Mouse (Mus musculus) left cerebral cortex, adult 2 months (tissue): Measurements from ENCODE around the gene Zc2hc1c. TPM values are rescaled to one million over a fixed set of nuclear protein-coding genes. Genes with fewer than 3 reads are reported as not detected.
"Not testable (repeated sequence)": the region's sequence is repeated elsewhere in the genome, so short reads cannot be mapped to it uniquely, and the experiment has no call there.

ENCODE experiments used
- DNase-seq, 2 experiments: peaks; one replicate each; pipeline ENCODE4 v3.0.0; 2021 to 2022; ENCODE audit warnings: low spot score in 2 of 2, mixed read lengths in 1 of 2; ENCODE audit errors: extremely low spot score in 1 of 2
- H3K27ac ChIP-seq: fragments of 200-600 bp; 2 replicates; pipeline ENCODE4 v1.8.1; 2022
- H3K4me3 ChIP-seq: fragments of 200-600 bp; 2 replicates; pipeline ENCODE4 v1.8.1; 2022
- CTCF ChIP-seq: fragments of 200-600 bp; IDR thresholded peaks from 2 replicates; pipeline ENCODE4 v1.8.1; 2022; ENCODE audit warnings: antibody characterized with exemption, mild to moderate bottlenecking, moderate library complexity
- intact Hi-C: fragments of 180-260 bp; cut with DNase I; formaldehyde crosslinking; loops from one replicate; pipeline ENCODE4 v1.15.1; 2025
- total RNA-seq, 2 experiments: library from RNA; stranded (reverse); gene quantifications; 2 replicates each; pipeline ENCODE4 v1.2.3; 2021

Gene Zc2hc1c
- total RNA-seq, 2 experiments from 2014 or later: 2.0 to 2.8 TPM

DNA sequence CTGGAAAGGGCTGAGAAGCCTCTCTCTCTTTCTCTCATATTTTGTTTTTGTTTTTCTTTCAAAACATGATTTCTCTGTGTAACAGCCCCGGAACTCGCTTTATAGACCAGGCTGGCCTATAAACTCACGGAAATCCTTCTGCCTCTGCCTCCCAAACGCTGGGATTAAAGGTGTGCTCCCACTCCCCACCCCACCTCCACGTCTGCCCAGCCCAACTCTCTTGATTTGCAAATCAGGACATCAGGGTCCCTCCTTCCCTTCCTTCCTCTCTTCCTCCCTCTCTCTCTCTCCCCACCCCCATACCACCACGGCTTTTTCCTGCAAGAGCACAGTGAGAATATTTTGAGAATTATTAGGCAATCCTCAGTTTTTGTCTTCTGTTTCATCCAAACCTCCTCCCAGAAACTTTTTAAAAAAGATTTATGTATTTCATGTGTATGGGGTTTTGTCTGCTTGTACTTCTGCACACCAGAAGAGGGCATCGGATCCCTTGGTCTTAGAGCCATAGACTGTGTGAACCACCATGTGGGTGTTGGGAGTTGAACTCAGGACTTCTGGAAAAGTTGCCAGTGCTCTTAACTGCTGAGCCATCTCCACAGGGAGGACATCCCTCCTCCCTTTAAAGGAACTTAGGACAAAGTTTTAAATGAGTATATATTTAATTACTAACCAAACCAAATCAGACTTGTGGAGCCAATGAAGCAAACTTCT is 17.1 kb upstream of the Zc2hc1c start:
- intact Hi-C loops: no loop called here
- Histone ChIP-seq H3K4me3 (no peak overlapping the region), H3K27ac (no peak overlapping the region)
- TF ChIP-seq CTCF: no peak
- DNase-seq: no peak

DNA sequence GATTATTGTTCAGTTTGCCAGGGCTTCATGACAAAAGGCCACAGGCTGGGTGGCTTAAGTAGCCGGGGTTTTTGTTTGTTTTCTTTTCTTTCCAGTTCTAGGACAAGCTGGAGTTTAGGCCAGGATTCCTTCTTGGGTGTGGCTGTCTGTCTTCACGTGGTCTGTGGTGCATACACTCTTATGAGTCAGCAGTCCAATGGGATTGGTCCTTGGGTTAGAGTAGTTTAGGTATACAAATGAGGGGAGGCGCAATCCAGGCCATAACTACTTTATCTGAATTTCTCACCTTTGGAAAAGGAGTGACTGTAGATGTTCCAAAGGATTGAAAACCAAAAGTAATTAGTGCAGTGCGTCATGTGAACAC is 16.6 kb upstream of the Zc2hc1c start:
- no peak for DNase-seq
- intact Hi-C loops: no loop called here
- no peak overlapping the region for H3K4me3 ChIP-seq
- no peak for TF ChIP-seq CTCF
- H3K27ac ChIP-seq: no peak overlapping the region

DNA sequence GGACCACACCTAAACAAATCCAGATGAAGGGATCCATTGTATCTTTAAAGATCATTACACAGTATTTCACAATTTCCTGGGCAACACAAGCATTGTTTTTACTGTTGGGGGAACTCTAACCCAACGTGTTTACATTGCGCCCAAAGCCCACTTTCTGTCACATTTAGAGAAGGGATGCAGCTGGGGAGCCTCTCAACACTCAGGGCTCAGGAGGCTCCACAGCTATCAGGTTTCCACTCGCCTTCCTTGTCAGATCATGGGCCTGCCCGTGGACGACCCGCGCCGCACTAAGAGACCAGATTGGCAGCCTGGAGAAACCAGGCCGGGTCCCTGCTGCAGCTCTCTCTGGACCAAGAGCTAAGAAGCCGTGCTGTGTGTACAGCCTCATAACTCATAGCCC is 14.9 kb upstream of the Zc2hc1c start:
- no peak overlapping the region for H3K4me3 ChIP-seq
- no peak overlapping the region for H3K27ac ChIP-seq
- TF ChIP-seq CTCF: no peak
- intact Hi-C loops: no loop called here
- DNase-seq: no peak

DNA sequence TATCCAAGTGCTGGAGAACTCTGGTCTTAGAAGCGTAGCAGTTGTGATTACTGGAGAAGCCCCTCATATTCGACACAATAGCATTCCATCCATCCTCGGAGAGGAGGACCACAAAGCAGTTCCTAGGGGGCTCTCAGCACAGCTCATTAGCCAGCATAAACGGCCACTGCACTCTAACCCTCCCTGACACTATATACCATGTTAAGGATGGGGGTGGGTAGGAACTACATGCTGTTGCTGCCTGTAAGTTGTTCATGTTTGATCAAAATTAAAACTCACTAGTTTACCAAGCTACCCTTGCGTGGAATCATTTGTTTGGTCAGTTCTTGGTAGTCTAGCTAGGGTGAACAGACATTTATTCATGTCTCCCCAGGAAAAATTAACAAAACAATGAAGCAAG is 12.1 kb upstream of the Zc2hc1c start:
- Histone ChIP-seq H3K4me3 (no peak overlapping the region), H3K27ac (no peak overlapping the region)
- intact Hi-C loops: no loop called here
- no peak for DNase-seq
- no peak for TF ChIP-seq CTCF

DNA sequence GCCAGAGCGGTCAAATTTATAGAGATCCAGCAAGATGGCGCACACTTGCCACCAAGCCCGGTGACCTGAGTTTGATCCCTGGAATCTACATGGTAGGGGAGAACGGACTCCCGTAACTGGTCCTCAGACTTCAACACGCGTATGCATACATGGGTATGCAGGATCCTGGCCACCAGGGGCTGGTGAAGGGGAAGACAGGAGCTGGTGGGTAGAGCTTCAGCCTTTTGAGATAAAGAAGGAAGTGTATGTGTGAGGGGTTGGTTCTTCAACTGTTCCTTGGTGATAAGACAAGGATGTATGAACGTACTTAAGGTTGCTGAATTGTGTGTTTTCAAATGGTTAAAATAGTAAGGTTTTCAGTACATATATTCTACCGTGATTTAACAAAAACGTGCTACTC is 9.5 kb upstream of the Zc2hc1c start:
- H3K27ac ChIP-seq: no peak overlapping the region
- DNase-seq: no peak
- no peak overlapping the region for H3K4me3 ChIP-seq
- TF ChIP-seq CTCF: no peak
- intact Hi-C loops: no loop called here

DNA sequence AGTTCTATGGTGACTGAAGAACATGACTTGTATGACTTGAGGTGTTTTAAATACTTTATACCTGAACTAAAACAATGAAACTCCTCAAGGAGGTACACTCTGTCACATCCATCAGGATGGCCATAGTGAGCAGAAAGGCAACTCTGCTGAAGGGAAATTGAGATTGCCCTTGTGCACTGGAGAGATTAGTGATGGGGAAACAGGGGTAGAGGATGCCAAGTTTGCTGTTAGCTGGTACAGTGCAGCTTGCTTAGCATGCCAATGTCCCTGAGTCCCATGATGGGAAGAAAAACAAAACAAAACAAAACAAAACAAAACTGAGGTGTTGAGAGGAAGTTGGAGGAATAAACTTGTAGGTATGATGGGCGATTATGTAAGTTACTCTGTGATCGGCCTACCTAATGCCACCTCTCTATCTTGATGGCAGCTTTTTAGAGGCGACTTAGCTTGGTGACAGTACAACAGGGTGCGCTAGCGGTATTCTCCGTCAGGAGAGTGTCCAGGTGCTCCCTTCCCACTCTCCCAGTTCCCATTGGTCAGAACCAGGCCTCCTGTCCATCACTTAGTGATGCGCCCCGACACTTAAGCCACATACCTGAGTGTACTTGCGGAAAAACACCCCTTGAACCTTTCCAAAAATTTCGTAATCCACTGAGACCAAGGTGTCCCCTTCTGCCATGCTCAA is 8.9 kb upstream of the Zc2hc1c start:
- peak overlapping the region; percentile 89 for H3K27ac ChIP-seq
- peak overlapping the region; percentile 67 for H3K4me3 ChIP-seq
- no peak for TF ChIP-seq CTCF
- intact Hi-C loops: loop anchor here (1.0 kb wide), 1 partner anchor 9 kb away; the partner anchor contains the start of genes Acyp1 and Zc2hc1c
- DNase-seq: no peak

DNA sequence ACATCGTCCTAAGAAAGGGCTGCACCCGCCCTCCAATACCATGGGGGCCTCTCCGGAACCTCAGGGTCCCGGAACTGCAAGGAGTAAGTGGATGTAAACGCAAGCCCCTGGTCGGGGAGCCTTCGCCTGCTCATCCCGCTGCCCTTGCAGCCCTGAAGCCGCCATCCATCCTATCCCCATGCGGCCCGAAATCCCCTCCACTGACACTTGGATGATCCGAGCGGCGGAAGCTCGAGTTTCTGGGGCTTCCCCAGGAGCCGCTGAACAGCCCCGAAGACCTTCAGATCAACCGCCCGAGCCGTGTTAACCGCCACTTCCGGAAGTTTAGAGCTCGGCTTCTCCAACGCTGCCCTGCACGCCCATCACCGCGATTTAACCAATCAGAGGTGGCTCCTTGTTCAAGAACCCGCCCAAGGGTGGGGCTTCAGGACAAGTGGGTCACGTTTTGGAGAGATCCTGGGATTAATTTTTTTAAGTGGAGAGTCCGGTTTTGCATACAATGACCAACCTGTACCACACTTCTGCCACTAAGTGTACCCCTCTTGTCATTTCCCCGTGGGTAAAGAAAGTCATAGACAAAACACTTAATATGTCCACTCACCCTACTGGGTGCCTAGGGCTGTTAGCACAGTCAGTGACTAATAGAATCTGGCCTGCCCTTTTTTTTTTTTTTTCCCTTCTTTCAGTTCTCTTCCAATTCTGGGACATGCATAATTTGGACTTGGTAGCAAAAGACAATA is 8.1 kb upstream of the Zc2hc1c start:
- intact Hi-C loops: loop anchor here (1.0 kb wide), 1 partner anchor 8 kb away; the partner anchor contains the start of genes Acyp1 and Zc2hc1c

DNA sequence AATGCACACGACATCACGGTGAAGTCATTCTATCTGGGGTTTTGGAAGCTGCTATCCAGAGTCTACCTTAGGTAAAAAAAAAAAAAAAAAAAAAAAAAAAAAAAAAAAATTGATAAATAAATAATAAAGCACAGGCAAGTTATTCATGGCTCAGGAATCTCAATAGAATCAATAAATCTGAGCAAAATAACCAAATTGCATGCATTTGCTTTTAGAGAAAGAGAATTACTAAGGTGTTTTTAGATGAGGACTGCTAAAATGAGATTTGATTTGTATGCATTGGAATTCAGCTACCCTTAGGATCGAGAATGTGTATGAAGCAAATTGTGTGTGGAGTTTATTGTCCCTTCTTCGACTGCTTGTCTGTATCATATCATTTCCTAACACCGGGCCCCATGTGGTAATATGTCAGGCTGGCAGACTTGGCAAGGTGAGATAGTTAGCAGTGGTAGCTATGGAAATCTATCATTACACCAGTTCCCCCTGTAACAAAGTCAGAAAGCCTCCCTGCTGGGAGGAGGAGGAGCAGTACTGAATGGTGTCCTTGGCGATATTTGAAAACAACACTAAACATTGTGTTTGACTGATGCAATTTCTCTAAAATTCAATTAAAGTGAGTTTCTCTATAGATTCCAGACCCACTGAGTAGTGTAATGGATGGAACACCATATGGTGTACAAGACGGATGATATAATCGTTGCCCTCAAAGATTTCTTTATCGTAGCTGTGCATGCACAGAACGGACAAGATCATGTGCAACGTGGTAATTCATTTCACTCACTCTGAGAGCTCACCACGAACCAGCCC is 7.3 kb upstream of the Zc2hc1c start:
- TF ChIP-seq CTCF: no peak
- no peak for DNase-seq
- intact Hi-C loops: loop anchor here (1.0 kb wide), 1 partner anchor 7 kb away; the partner anchor contains the start of genes Acyp1 and Zc2hc1c
- Histone ChIP-seq H3K4me3 (no peak overlapping the region), H3K27ac (no peak overlapping the region)

More for the DNA sequence above, 8.1 kb upstream of the Zc2hc1c start:
- peak overlapping the region; percentile 89 for H3K27ac ChIP-seq
- DNase-seq: peak; percentile 96 to 97
- peak overlapping the region; percentile 67 for H3K4me3 ChIP-seq
- TF ChIP-seq CTCF: no peak

DNA sequence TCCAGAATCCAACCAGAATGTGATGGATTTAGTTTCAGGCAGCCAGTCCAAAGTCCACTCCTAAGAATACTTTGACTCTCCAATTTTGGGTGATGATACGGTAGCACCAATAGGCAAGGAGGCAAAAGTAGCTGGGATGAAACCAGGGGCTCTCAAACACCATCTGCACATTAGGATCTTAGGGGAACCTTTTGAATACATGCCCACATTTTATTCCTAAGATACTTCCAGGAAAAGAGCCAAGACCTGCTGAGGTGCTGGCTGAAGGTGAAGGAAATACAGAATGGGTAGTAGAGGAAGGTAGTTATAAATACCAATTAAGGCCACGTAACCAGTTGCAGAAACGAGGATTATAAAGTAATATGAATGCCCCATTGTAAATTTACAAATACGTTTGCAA is 6.6 kb upstream of the Zc2hc1c start:
- DNase-seq, H3K27ac ChIP-seq: not testable (repeated sequence)

DNA sequence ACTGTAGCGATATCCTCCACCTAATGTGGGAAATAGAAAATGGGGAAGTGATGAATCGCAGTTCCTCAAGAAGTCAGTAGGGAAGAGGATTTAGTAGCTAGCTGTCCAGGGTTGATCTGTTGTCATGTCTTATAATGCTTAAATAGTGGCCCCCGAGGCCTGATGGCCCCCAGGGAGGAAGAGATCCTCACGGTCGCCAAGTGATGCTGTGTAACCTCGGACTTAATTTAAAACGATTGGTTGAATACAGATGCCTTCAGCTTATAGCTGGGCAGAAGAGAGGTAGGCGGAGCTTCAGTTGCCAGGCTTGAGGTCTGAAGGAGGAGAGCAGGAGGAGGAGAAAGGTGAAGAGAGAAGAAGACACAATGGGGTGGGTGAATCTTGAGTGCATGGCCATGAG is 4.1 kb upstream of the Zc2hc1c start:
- H3K4me3 ChIP-seq: no peak overlapping the region
- intact Hi-C loops: no loop called here
- DNase-seq: no peak
- no peak overlapping the region for H3K27ac ChIP-seq
- no peak for TF ChIP-seq CTCF

More for the DNA sequence above, 6.6 kb upstream of the Zc2hc1c start:
- H3K4me3 ChIP-seq, intact Hi-C loops: not testable (repeated sequence)

DNA sequence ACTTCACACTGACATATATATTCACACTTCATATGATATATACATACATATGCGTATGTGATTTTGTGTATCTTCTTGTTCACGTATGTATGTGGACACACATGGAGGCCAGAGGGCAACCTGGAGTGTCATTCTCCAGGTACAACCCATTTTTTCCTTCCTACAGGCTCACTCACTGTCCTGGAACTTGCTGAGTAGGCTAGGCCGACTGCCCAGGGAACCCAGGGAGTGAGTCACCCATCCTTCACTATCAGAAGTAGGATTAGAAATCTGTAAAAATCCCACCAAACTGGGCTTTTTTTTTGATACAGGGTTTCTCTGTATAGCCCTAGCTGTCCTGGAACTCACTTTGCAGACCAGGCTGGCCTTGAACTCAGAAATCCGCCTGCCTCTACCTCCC is 3.4 kb upstream of the Zc2hc1c start:
- no peak for TF ChIP-seq CTCF
- Histone ChIP-seq H3K27ac (no peak overlapping the region), H3K4me3 (no peak overlapping the region)
- intact Hi-C loops: no loop called here
- DNase-seq: no peak
